Mouse (Mus musculus): ENCODE results near the gene Rnf115. TPM values are rescaled to one million over a fixed set of nuclear protein-coding genes. Genes with fewer than 3 reads are reported as not detected.

The Rnf115 gene
- polyA plus RNA-seq, 1 experiment from 2014 or later = 29.7 TPM

DNA sequence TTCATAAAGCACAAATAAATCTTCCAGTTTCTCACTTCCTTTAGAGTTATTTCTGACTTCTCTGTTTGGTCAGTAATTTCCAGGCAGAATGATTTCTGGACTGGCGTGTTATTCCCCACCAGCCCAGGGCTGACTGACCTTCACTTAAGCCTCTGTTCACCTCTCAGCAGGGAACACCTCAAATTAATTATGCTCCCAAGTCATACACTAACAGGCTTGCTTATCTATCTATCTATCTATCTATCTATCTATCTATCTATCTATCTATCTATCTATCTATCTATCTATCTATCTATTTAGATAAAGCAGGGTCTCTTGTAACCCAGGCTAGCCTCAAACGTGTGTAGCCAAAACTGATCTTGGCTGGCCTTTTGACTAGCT, 18.8 kb upstream of the Rnf115 start:
- peaks cover 22% of the 10 kb centered on the region for H3K27me3 ChIP-seq
- ATAC-seq (ENCODE audit: low read depth) (no peak), DNase-seq (no peak)
- H3K4me3 ChIP-seq (replicated peaks) = 0 out of 2 replicates have a peak overlapping the region, but pooled peaks have one; percentile 48
- H3K9ac ChIP-seq = peak overlapping the region; percentile 56
- no peaks in the 10 kb centered on the region for H3K9me3 ChIP-seq (replicated peaks)
- H3K36me3 ChIP-seq = peaks cover 46% of the 10 kb centered on the region
- peak overlapping the region; percentile 68 for H3K4me2 ChIP-seq
- 47% methylated on average over 2 of the region's 2 CpGs for WGBS (ENCODE audit: insufficient replicate concordance)
- H3K4me1 ChIP-seq (replicated peaks) = peaks cover 13% of the 10 kb centered on the region
- no peak overlapping the region for H3K27ac ChIP-seq

DNA sequence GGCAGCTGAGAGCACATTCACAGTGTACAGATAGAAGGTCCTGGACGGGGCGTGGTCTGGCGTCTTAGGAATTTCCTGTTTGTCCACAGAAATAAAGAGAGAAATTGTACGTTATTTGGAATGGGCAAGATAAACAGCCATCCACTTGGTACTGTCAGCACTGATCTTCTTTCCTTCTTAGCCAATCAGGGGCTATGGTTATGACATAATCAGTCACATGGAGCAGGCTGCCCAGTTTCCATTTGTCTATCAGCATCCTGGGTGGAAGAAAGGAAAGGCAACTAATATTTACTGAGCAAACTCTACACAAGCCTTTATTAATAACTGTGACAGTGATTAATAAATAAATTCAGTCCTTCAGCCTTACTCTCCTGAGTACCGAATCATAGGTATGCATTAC, 13.2 kb upstream of the Rnf115 start:
- WGBS (ENCODE audit: insufficient replicate concordance) = 85% methylated on average over 5 of the region's 5 CpGs
- no peaks in the 10 kb centered on the region for H3K9me3 ChIP-seq (replicated peaks)

DNA sequence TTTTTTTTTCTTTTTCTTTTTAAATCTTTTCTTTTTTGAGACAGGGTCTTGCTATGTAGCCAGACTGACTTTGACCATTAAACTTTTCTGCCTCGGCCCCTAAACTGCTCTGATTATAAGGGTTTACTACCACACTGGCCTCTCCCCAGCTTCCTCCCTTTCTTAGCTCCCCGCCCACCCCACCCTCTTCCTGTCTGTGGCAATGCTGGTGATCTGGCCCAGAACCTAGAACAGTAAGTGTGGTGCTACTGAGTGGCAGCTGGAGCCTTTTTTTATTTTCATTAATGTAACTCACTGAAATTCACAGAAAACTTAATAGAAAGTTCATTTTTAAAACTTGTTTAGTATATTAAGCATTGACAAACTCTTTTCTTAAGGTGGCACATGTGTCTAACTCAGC, 11.6 kb upstream of the Rnf115 start:
- peaks cover 92% of the 10 kb centered on the region for H3K36me3 ChIP-seq
- H3K27me3 ChIP-seq = no peaks in the 10 kb centered on the region
- H3K9me3 ChIP-seq (replicated peaks) = no peaks in the 10 kb centered on the region
- no peak for ATAC-seq (ENCODE audit: low read depth)
- H3K4me3 ChIP-seq (replicated peaks) = no peak overlapping the region
- no peak for DNase-seq
- H3K4me2 ChIP-seq = no peak overlapping the region
- no peak overlapping the region for H3K9ac ChIP-seq
- H3K4me1 ChIP-seq (replicated peaks) = 0 out of 2 replicates have a peak, but pooled peaks cover 5% of the 10 kb centered on the region
- WGBS (ENCODE audit: insufficient replicate concordance) = 13% methylated on average over 2 of the region's 2 CpGs
- H3K27ac ChIP-seq = no peak overlapping the region

More for the DNA sequence above, 13.2 kb upstream of the Rnf115 start:
- no peak for ATAC-seq (ENCODE audit: low read depth)
- no peak overlapping the region for H3K4me2 ChIP-seq
- H3K36me3 ChIP-seq = peaks cover 90% of the 10 kb centered on the region
- no peak for DNase-seq
- H3K9ac ChIP-seq = no peak overlapping the region
- H3K27ac ChIP-seq = no peak overlapping the region
- H3K4me3 ChIP-seq (replicated peaks) = no peak overlapping the region
- no peaks in the 10 kb centered on the region for H3K27me3 ChIP-seq
- 0 out of 2 replicates have a peak, but pooled peaks cover 5% of the 10 kb centered on the region for H3K4me1 ChIP-seq (replicated peaks)

DNA sequence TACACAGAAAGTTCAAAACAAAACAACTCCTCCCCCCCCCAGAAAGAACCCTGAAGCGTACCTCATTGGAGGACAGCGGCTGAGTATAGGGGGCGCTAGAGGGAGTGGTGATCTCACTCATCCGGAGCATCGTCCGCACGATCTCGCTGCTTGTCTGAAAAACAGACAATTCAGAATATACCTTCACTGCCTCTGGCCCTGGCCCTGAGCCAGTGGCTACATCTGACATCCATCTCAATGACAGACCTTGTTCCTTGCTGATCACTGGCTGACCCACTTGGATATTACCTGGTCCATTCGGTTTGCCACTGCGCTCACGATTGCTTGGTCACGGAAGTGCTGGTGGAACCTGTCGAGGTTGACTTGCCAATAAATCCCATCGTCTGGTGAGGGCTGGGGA, 8.3 kb upstream of the Rnf115 start:
- H3K27ac ChIP-seq = no peak overlapping the region
- no peak overlapping the region for H3K4me3 ChIP-seq (replicated peaks)
- no peaks in the 10 kb centered on the region for H3K27me3 ChIP-seq
- no peaks in the 10 kb centered on the region for H3K9me3 ChIP-seq (replicated peaks)
- 61% methylated on average over 14 of the region's 14 CpGs for WGBS (ENCODE audit: insufficient replicate concordance)
- no peak overlapping the region for H3K4me2 ChIP-seq
- DNase-seq (no peak), ATAC-seq (ENCODE audit: low read depth) (no peak)
- H3K4me1 ChIP-seq (replicated peaks) = peaks cover 26% of the 10 kb centered on the region
- no peak overlapping the region for H3K9ac ChIP-seq
- peaks cover 92% of the 10 kb centered on the region for H3K36me3 ChIP-seq

DNA sequence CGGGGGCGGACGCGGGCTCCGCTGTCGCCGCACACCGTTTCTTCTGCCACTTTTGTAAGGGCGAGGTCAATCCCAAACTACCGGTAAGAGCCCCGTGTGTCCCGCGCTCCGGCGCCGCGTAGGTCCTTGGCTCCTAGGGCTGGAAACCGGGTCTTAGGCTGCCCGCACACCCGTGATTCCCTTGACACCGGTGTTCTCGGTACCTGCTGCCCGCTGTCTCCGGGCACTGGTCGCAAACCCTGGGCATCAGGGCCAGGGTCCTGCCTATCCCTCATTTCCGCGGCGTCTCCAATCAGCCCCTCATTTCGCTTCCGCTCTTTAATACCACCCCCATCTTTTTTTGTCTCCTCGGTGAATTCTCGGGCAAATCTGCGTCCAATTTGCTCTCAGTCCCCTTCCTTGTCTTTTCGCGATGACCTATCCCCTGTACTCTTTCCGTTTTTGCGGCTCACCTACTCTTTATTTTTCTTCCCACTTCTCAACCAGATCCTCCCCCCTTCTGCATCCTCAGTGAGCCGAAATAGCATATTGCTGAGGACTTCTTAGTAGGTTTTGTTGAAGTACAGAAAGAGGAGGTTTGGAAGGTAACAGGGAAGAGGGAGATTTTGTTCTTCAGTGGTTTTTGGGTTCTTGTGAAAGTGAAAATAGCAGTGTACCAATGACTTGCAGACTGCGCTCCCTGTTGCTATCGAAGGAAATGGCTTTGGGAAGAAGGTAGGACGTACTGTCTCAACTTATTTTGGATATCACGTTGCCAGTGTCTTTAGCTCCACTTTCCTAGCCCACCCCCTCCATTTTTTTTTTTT, 567 bp downstream of the Rnf115 start:
- Histone ChIP-seq H3K4me3 (replicated peaks) (peak overlapping the region; percentile 96), H3K4me2 (peak overlapping the region; percentile 87), H3K4me1 (replicated peaks) (peaks cover 48% of the 10 kb centered on the region), H3K27me3 (no peaks in the 10 kb centered on the region), H3K9ac (peak overlapping the region; percentile 94), H3K36me3 (peaks cover 19% of the 10 kb centered on the region), H3K27ac (peak overlapping the region; percentile 90), H3K9me3 (replicated peaks) (no peaks in the 10 kb centered on the region)
- peak; percentile 10 for DNase-seq
- peak; percentile 44 for ATAC-seq (ENCODE audit: low read depth)
- WGBS (ENCODE audit: insufficient replicate concordance) = under 1% methylated on average over 42 of the region's 42 CpGs

DNA sequence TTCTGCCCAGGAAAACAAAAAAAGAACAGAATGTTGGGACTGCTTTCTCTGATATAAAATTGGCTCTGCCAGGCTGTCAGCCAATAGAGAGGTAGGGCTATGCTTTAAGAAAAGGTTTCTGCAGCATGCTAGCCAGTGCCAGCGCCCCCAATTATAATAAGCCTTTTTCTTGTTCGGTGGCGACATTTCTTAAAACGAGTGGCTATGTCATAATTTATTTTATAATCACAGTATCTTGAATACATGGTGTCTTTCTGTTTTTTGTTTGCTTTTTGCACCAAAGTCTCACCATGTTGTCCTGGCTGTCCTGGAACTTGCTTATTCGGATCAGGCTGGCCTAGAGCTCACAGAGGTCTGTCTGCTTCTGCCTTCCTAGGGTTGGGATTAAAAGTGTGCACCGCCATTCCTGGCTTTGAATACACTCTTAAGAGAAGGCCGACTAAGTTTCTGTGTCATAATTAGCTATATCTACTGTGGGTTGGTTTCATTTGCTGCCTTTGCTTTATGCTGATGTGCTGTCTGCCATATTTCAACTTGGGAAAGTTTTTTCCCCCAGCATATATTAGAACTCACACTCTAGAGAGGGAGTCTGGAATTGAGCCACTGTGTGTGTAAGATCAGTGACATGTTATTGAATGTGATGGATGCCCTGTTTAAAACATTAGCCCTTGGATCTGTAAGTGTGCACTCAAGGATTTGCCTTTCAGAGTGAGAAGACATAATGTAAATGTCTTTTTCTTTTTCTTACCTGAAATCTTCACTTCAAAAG, 1.4 kb downstream of the Rnf115 start:
- peaks cover 42% of the 10 kb centered on the region for H3K4me1 ChIP-seq (replicated peaks)
- no peak for ATAC-seq (ENCODE audit: low read depth)
- peak overlapping the region; percentile 87 for H3K4me2 ChIP-seq
- 50% methylated on average over 7 of the region's 7 CpGs for WGBS (ENCODE audit: insufficient replicate concordance)
- no peaks in the 10 kb centered on the region for H3K9me3 ChIP-seq (replicated peaks)
- peak overlapping the region; percentile 90 for H3K27ac ChIP-seq
- peak overlapping the region; percentile 96 for H3K4me3 ChIP-seq (replicated peaks)
- H3K27me3 ChIP-seq = no peaks in the 10 kb centered on the region
- no peak for DNase-seq
- H3K36me3 ChIP-seq = peaks cover 11% of the 10 kb centered on the region
- peak overlapping the region; percentile 94 for H3K9ac ChIP-seq

DNA sequence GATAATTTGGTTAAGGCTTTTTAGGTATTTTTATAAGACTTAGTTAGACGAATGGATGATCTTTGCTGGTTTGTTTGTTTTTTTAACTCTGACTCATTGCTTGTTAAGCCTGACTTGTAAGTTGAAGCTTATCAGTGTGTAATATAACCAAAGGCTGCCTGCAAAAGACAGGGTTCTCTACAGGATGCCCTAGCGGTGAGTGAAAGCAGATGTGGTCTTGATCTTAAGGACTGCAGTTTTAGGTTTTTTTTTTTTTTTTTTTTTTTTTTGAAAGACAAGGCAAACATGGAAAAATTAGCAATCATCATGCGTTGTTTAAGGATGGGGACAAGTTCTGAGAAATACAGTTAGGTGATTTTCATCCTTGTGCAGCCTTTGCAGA, 1.9 kb downstream of the Rnf115 start:
- H3K4me2 ChIP-seq = no peak overlapping the region
- no peak overlapping the region for H3K4me3 ChIP-seq (replicated peaks)
- WGBS (ENCODE audit: insufficient replicate concordance) = 43% methylated on average over 3 of the region's 3 CpGs
- H3K27ac ChIP-seq = no peak overlapping the region
- H3K9me3 ChIP-seq (replicated peaks) = no peaks in the 10 kb centered on the region
- H3K36me3 ChIP-seq = peaks cover 7% of the 10 kb centered on the region; the same call in 1 of the 2 replicates
- H3K27me3 ChIP-seq = no peaks in the 10 kb centered on the region
- H3K4me1 ChIP-seq (replicated peaks) = peaks cover 47% of the 10 kb centered on the region
- no peak overlapping the region for H3K9ac ChIP-seq
- ATAC-seq (ENCODE audit: low read depth) (no peak), DNase-seq (no peak)

DNA sequence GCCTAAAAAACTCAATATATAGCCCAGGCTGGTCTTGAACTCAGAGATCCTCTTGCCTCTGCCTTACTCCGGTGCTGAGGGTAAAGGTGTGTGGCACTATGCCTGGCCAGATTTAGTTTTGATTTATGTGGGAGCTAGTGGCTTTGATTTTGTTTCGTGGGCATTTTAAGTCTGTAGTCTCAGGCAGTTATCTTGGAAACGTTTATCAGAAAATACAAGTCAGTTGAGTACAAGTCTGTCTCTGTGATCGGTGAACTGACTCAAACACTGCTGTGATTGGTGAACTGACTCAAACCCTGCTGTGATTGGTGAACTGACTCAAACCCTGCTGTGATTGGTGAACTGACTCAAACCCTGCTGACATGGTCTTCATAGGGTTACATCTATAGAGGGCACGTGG, 3.3 kb downstream of the Rnf115 start:
- Histone ChIP-seq H3K9me3 (replicated peaks) (no peaks in the 10 kb centered on the region), H3K4me1 (replicated peaks) (peaks cover 47% of the 10 kb centered on the region), H3K36me3 (no peaks in the 10 kb centered on the region), H3K4me3 (replicated peaks) (no peak overlapping the region), H3K9ac (no peak overlapping the region), H3K27ac (no peak overlapping the region), H3K4me2 (no peak overlapping the region), H3K27me3 (no peaks in the 10 kb centered on the region)
- ATAC-seq (ENCODE audit: low read depth) (no peak), DNase-seq (no peak)
- WGBS (ENCODE audit: insufficient replicate concordance) = 42% methylated on average over 5 of the region's 5 CpGs

DNA sequence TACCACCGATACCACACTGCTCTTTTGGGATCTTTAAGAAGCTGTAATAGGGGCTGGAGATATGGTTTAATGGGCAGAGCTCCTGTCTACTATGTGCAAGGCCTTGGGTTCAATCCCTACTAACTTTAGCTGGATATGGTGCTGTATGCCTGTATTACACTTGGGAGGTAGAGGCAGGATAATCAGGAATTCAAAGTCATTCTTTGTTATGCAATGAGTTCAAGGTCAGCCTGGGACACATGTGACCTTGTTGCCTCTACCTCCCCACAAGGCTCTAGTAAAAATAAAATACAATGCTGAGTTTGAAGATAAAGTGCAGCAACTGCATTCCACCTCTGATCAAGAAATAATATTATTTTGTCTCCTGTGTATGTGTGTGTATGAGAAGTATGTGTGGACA, 6.5 kb downstream of the Rnf115 start:
- no peaks in the 10 kb centered on the region for H3K9me3 ChIP-seq (replicated peaks)
- no peak overlapping the region for H3K9ac ChIP-seq
- no peaks in the 10 kb centered on the region for H3K36me3 ChIP-seq
- DNase-seq (no peak), ATAC-seq (ENCODE audit: low read depth) (no peak)
- H3K27me3 ChIP-seq = no peaks in the 10 kb centered on the region
- no peak overlapping the region for H3K4me3 ChIP-seq (replicated peaks)
- 92% methylated on average over 1 of the region's 1 CpGs for WGBS (ENCODE audit: insufficient replicate concordance)
- peaks cover 48% of the 10 kb centered on the region for H3K4me1 ChIP-seq (replicated peaks)
- H3K4me2 ChIP-seq = no peak overlapping the region
- H3K27ac ChIP-seq = no peak overlapping the region

DNA sequence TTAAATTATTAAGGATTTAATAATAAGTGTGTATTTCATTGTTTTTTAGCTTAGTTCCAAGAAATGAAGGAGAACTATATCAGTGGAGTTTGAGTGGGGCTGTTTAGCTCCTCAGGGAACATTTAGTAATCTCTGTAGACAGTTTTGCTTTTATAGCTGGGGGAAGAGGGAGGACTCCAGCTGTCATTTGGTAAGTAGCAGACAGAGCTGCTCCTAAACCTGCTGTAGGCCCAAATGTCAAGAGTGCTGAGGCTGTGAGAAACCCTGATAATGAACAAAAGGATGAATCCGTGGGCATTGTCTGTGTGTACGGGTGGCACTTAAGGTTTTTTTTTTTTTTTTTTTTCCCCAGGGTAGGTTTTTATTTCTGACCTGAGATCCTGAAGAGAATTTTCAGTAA, 7.7 kb downstream of the Rnf115 start:
- H3K4me2 ChIP-seq = no peak overlapping the region
- H3K9ac ChIP-seq = no peak overlapping the region
- WGBS (ENCODE audit: insufficient replicate concordance) = 68% methylated on average over 2 of the region's 2 CpGs
- DNase-seq (no peak), ATAC-seq (ENCODE audit: low read depth) (no peak)
- H3K36me3 ChIP-seq = no peaks in the 10 kb centered on the region
- H3K9me3 ChIP-seq (replicated peaks) = no peaks in the 10 kb centered on the region
- H3K27ac ChIP-seq = no peak overlapping the region
- H3K4me1 ChIP-seq (replicated peaks) = peaks cover 40% of the 10 kb centered on the region
- no peak overlapping the region for H3K4me3 ChIP-seq (replicated peaks)
- no peaks in the 10 kb centered on the region for H3K27me3 ChIP-seq

DNA sequence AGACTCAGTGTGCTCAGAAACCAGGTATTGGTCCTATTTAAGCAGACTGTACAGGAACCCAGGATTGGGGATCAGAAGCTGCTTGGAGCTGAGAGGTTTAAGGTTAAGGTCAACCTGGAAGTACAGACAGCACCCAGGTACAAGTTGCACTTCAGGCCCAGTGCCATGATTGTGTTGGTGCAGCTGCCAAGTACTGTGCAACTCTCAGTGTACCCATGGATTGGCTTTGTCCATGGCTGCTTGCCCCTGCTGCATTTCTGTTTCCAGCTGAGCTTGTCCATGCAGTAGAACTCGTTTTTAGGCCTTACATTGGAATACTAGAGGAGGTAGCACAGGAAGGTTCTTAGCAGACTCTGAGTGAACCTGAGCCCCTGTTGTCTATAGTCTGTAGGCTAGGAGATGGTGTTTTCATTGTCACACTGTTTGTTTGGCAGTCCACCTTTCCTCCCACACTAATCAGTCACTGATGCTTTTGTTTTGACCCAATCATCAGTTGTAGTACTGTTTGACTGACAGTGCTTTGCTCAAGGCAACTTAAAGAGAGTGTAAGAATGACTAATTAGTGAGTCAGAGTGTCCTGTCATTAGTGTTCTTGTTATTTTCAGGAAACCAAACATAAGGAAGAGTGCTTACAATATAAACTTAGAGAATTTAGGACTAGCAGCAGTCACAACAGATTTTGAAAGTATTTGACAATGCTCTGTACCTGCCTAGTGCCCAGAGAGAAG, 9.7 kb downstream of the Rnf115 start:
- WGBS (ENCODE audit: insufficient replicate concordance) = 32% methylated on average over 1 of the region's 1 CpGs
- Histone ChIP-seq H3K36me3 (no peaks in the 10 kb centered on the region), H3K9me3 (replicated peaks) (no peaks in the 10 kb centered on the region), H3K27ac (no peak overlapping the region), H3K9ac (no peak overlapping the region), H3K27me3 (no peaks in the 10 kb centered on the region), H3K4me2 (no peak overlapping the region), H3K4me1 (replicated peaks) (peaks cover 27% of the 10 kb centered on the region), H3K4me3 (replicated peaks) (no peak overlapping the region)
- DNase-seq (no peak), ATAC-seq (ENCODE audit: low read depth) (no peak)
